Mouse (Mus musculus): ENCODE measurements at regions not wholly inside any gene's neighbourhood (a gene's known extent, or its start where the extent isn't known, plus 50 kb on each side); places are given as distances from the start of the nearest gene placed in this dataset.

- Histone ChIP-seq H3K4me1 (replicated peaks; ENCODE audit: control insufficient read depth, insufficient read depth) (no peaks in the 10 kb centered on the region), H3K9me3 (ENCODE audit: control insufficient read depth, low read length) (no peaks in the 10 kb centered on the region), H3K36me3 (ENCODE audit: control insufficient read depth, insufficient read depth, low read length) (no peaks in the 10 kb centered on the region), H3K27ac (replicated peaks) (no peak overlapping the region), H3K27me3 (ENCODE audit: control insufficient read depth, insufficient read depth, low read length) (no peaks in the 10 kb centered on the region), H3K4me3 (ENCODE audit: low read depth, low read length) (no peak overlapping the region), H3K9ac (ENCODE audit: low read length) (no peak overlapping the region), H3K4me2 (replicated peaks; ENCODE audit: low read depth) (no peak overlapping the region)
- 39% methylated on average over 2 of the region's 2 CpGs for WGBS
- ATAC-seq (ENCODE audit: low FRiP score, low TSS enrichment) (peak; percentile 69), DNase-seq (ENCODE audit: low spot score) (no peak)
- TF ChIP-seq CTCF (IDR thresholded peaks at IDR 0.05; ENCODE audit: low read depth) (no peak), EP300 (optimal IDR thresholded peaks at IDR 0.05) (no peak)
These were observed 521.1 kb downstream of the Epha4 start for GRCm38 (mm10) chr1:76993776-76994175.

- no peaks in the 10 kb centered on the region for H3K9me3 ChIP-seq (ENCODE audit: control insufficient read depth, low read length)
- no peak for TF ChIP-seq EP300 (optimal IDR thresholded peaks at IDR 0.05)
- TF ChIP-seq CTCF (IDR thresholded peaks at IDR 0.05; ENCODE audit: low read depth) = no peak
- no peak overlapping the region for H3K9ac ChIP-seq (ENCODE audit: low read length)
- ATAC-seq (ENCODE audit: low FRiP score, low TSS enrichment) = no peak
- H3K4me1 ChIP-seq (replicated peaks; ENCODE audit: control insufficient read depth, insufficient read depth) = no peaks in the 10 kb centered on the region
- H3K4me2 ChIP-seq (replicated peaks; ENCODE audit: low read depth) = no peak overlapping the region
- WGBS = 80% methylated on average over 6 of the region's 6 CpGs
- no peak overlapping the region for H3K4me3 ChIP-seq (ENCODE audit: low read depth, low read length)
- DNase-seq (ENCODE audit: low spot score) = no peak
- H3K36me3 ChIP-seq (ENCODE audit: control insufficient read depth, insufficient read depth, low read length) = no peaks in the 10 kb centered on the region
- no peaks in the 10 kb centered on the region for H3K27me3 ChIP-seq (ENCODE audit: control insufficient read depth, insufficient read depth, low read length)
- H3K27ac ChIP-seq (replicated peaks) = no peak overlapping the region
These were observed 506.9 kb downstream of the Epha4 start for GRCm38 (mm10) chr1:77008001-77008400.

- DNase-seq (ENCODE audit: low spot score) (no peak), ATAC-seq (ENCODE audit: low FRiP score, low TSS enrichment) (no peak)
- H3K9ac ChIP-seq (ENCODE audit: low read length) = no peak overlapping the region
- 61% methylated on average over 8 of the region's 8 CpGs for WGBS
- H3K9me3 ChIP-seq (ENCODE audit: control insufficient read depth, low read length) = no peaks in the 10 kb centered on the region
- no peak overlapping the region for H3K4me3 ChIP-seq (ENCODE audit: low read depth, low read length)
- H3K4me2 ChIP-seq (replicated peaks; ENCODE audit: low read depth) = no peak overlapping the region
- H3K4me1 ChIP-seq (replicated peaks; ENCODE audit: control insufficient read depth, insufficient read depth) = no peaks in the 10 kb centered on the region
- TF ChIP-seq EP300 (optimal IDR thresholded peaks at IDR 0.05) (no peak), CTCF (IDR thresholded peaks at IDR 0.05; ENCODE audit: low read depth) (no peak)
- no peak overlapping the region for H3K27ac ChIP-seq (replicated peaks)
- H3K36me3 ChIP-seq (ENCODE audit: control insufficient read depth, insufficient read depth, low read length) = no peaks in the 10 kb centered on the region
- no peaks in the 10 kb centered on the region for H3K27me3 ChIP-seq (ENCODE audit: control insufficient read depth, insufficient read depth, low read length)
These were observed 504.2 kb downstream of the Epha4 start for GRCm38 (mm10) chr1:77010608-77011214.

- ATAC-seq (ENCODE audit: low FRiP score, low TSS enrichment) (no peak), DNase-seq (ENCODE audit: low spot score) (no peak)
- H3K4me3 ChIP-seq (ENCODE audit: low read depth, low read length) = no peak overlapping the region
- no peak overlapping the region for H3K4me2 ChIP-seq (replicated peaks; ENCODE audit: low read depth)
- TF ChIP-seq CTCF (IDR thresholded peaks at IDR 0.05; ENCODE audit: low read depth) (no peak), EP300 (optimal IDR thresholded peaks at IDR 0.05) (no peak)
- H3K36me3 ChIP-seq (ENCODE audit: control insufficient read depth, insufficient read depth, low read length) = no peaks in the 10 kb centered on the region
- WGBS = 93% methylated on average over 4 of the region's 4 CpGs
- no peaks in the 10 kb centered on the region for H3K27me3 ChIP-seq (ENCODE audit: control insufficient read depth, insufficient read depth, low read length)
- no peak overlapping the region for H3K9ac ChIP-seq (ENCODE audit: low read length)
- no peaks in the 10 kb centered on the region for H3K9me3 ChIP-seq (ENCODE audit: control insufficient read depth, low read length)
- H3K27ac ChIP-seq (replicated peaks) = no peak overlapping the region
- no peaks in the 10 kb centered on the region for H3K4me1 ChIP-seq (replicated peaks; ENCODE audit: control insufficient read depth, insufficient read depth)
These were observed 487.2 kb downstream of the Epha4 start for GRCm38 (mm10) chr1:77027656-77028055.

- 61% methylated on average over 6 of the region's 6 CpGs for WGBS
These were observed 486.7 kb downstream of the Epha4 start for GRCm38 (mm10) chr1:77028216-77028615.

GRCm38 (mm10) chr1:77029091-77029490 lies 485.8 kb downstream of the Epha4 start:
- Histone ChIP-seq H3K4me3 (ENCODE audit: low read depth, low read length) (no peak overlapping the region), H3K4me2 (replicated peaks; ENCODE audit: low read depth) (no peak overlapping the region), H3K4me1 (replicated peaks; ENCODE audit: control insufficient read depth, insufficient read depth) (no peaks in the 10 kb centered on the region), H3K27me3 (ENCODE audit: control insufficient read depth, insufficient read depth, low read length) (no peaks in the 10 kb centered on the region), H3K9ac (ENCODE audit: low read length) (no peak overlapping the region), H3K27ac (replicated peaks) (no peak overlapping the region), H3K36me3 (ENCODE audit: control insufficient read depth, insufficient read depth, low read length) (no peaks in the 10 kb centered on the region), H3K9me3 (ENCODE audit: control insufficient read depth, low read length) (no peaks in the 10 kb centered on the region)
- WGBS = 70% methylated on average over 6 of the region's 6 CpGs
- no peak for DNase-seq (ENCODE audit: low spot score)
- no peak for ATAC-seq (ENCODE audit: low FRiP score, low TSS enrichment)
- TF ChIP-seq CTCF (IDR thresholded peaks at IDR 0.05; ENCODE audit: low read depth) (no peak), EP300 (optimal IDR thresholded peaks at IDR 0.05) (no peak)

More at GRCm38 (mm10) chr1:77028216-77028615, 486.7 kb downstream of the Epha4 start:
- TF ChIP-seq CTCF (IDR thresholded peaks at IDR 0.05; ENCODE audit: low read depth) (no peak), EP300 (optimal IDR thresholded peaks at IDR 0.05) (no peak)
- DNase-seq (ENCODE audit: low spot score) (no peak), ATAC-seq (ENCODE audit: low FRiP score, low TSS enrichment) (no peak)
- Histone ChIP-seq H3K9ac (ENCODE audit: low read length) (no peak overlapping the region), H3K9me3 (ENCODE audit: control insufficient read depth, low read length) (no peaks in the 10 kb centered on the region), H3K4me2 (replicated peaks; ENCODE audit: low read depth) (no peak overlapping the region), H3K36me3 (ENCODE audit: control insufficient read depth, insufficient read depth, low read length) (no peaks in the 10 kb centered on the region), H3K27me3 (ENCODE audit: control insufficient read depth, insufficient read depth, low read length) (no peaks in the 10 kb centered on the region), H3K27ac (replicated peaks) (no peak overlapping the region), H3K4me1 (replicated peaks; ENCODE audit: control insufficient read depth, insufficient read depth) (no peaks in the 10 kb centered on the region), H3K4me3 (ENCODE audit: low read depth, low read length) (no peak overlapping the region)

Measured in stomach, postnatal 0 days (tissue).